Mouse (Mus musculus): ENCODE results near the gene Pbx1. TPM values are rescaled to one million over a fixed set of nuclear protein-coding genes. Genes with fewer than 3 reads are reported as not detected.

The Pbx1 gene
- total RNA-seq, 2 experiments from 2014 or later, result 120 to 123 TPM

DNA sequence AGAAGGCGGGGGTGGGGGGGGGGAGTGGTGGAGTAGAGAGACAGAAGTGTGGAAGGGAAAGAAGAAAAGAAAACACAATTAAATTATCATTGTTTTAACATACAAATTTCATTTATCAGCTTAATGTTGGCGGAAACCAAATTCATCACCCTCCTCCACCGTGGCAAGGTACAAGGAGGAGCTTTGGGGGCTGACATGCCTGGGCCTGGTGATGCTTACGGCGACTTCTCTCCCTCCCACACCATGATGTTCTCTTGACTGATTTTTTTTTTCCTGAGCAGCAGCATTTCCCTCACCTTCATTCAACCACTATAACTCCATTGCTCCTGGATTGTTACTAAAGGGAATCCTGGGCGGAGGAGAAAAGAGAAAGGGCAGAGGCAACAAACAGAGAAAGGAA is 89.8 kb downstream of the Pbx1 start:
- peak overlapping the region; percentile 15; the same call in 1 of the 2 replicates for H3K27ac ChIP-seq
- H3K4me3 ChIP-seq, result no peak overlapping the region
- TF ChIP-seq CTCF (conservative IDR thresholded peaks at IDR 0.05), result no peak
- no peak for DNase-seq (ENCODE audit: low spot score in 2 of 2)

DNA sequence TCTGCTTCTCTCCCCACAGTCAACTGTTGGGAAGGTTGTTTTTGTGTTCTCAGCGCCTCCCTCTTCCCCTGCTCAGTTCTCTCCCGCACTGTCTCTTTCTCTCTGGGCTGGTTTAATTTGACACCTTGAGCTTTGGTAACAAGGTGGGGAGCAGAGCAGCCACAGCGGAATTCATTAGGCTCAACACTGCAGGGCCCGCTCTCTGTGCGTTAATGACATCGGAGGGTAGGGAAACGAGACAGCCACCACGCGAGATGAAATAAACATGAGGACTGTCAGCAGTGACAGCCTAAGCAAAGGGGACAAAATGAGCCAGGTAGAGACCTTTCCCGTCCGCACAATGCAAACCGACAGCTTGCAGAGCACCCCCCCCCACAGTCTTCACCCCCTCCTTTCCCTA is 90.2 kb downstream of the Pbx1 start:
- DNase-seq (ENCODE audit: low spot score in 2 of 2), result no peak

DNA sequence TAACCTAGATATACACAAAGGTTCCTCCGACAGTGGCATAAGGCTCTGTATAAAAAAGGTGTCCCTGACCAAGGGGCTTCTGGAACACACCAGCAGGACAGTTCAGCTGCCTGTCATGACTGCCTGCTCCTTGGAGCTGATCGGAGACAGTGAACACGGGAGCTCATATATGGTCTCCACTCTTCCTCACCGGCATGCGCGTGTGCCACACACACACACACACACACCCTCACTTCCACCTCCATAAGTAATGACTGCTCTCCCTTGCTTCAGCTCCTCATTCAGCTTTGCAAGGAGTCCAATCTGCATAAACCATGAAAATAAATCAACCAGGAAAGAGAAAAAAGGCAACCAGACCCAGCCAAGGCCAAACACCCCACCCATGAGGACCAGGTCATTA is 90.7 kb downstream of the Pbx1 start:
- no peak for TF ChIP-seq CTCF (conservative IDR thresholded peaks at IDR 0.05)
- DNase-seq (ENCODE audit: low spot score in 2 of 2), result no peak
- Histone ChIP-seq H3K4me3 (no peak overlapping the region), H3K27ac (peak overlapping the region; percentile 15; the same call in 1 of the 2 replicates)

More for the DNA sequence above, 90.2 kb downstream of the Pbx1 start:
- H3K4me3 ChIP-seq, result no peak overlapping the region
- no peak for TF ChIP-seq CTCF (conservative IDR thresholded peaks at IDR 0.05)
- peak overlapping the region; percentile 15; the same call in 1 of the 2 replicates for H3K27ac ChIP-seq

DNA sequence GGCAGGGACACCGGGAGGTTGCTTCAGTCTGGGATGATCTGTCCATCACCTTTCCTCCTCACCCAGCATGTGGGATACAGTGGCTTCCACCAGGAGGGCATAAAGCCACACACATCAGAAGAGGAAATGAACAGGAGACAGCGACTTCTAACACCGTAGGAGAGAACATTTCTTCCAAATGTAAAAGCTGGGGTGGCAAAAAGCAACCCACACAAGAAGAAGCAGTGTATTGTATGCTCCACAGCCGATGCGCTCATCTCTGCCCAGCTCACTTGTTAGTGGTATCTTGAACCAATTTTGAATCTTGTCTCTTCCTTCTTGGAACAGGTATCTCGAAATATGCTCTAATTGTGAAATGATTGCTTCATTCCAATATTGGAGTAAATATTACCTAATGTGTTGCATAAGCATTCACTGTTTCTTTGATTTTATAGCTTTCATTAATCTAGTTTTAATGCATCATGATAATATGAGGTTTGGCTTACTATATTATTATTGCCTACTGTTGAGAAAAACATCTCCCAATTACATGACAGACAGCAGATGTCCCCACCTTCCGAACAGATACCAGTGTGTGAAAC is 95.7 kb downstream of the Pbx1 start:
- no peak for DNase-seq (ENCODE audit: low spot score in 2 of 2)
- no peak for TF ChIP-seq CTCF (conservative IDR thresholded peaks at IDR 0.05)
- no peak overlapping the region for H3K4me3 ChIP-seq
- H3K27ac ChIP-seq, result peak overlapping the region; percentile 53; the same call in 1 of the 2 replicates

DNA sequence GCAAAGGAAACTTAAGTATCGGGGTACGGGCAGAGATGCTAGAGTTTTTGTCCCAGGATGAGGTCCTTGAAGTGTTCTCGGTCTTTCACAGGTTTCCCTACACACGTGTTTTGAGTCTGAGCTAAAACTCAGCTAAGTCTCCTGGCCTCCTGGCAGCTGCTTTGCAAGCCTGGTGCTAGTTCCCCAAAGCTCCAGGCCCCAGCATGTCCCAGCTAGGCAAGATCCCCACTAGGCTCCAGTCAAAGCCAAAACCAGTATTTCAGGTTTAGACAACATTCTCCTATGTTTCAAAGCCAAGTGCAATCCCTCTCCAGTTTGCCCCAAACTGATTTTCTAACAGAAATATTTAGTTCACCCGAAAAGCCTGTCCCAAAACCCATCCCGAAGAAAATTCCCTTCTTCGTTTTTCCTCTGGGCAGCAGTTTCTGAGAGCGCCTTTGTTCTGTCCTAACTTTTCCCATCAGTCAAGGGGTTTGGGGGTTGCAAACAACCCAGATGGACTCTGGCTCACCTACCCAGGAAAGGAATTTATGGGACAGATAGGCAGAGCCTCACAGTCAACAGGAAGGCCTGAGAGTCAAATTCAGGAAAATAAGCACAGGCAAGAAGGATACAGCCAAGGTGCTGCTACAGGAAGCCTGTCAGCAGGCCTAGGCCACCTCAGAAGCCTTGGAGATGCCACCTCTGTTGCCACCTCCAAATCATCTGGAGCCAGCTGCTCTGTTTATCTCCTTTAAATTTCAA is 97.1 kb downstream of the Pbx1 start:
- TF ChIP-seq CTCF (conservative IDR thresholded peaks at IDR 0.05), result no peak
- Histone ChIP-seq H3K4me3 (no peak overlapping the region), H3K27ac (no peak overlapping the region)
- DNase-seq (ENCODE audit: low spot score in 2 of 2), result no peak

DNA sequence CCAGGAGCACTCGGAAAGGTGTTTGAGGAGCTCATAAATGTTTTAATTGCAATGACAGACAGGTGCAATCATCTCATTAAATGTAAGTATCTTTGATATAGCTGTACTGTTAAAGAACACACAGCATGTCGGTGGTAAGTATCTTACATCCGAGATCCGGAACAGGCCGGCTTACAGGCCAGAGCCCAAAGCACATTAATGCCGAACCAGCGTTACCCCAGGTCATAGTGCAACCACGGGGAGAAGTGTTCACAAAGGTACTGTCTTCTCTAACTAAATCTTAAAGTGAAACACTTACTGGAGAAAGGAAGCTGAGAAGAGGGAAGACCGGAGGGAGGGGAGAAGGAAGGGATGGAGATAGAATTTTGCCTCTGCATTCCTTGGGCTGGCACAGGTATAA is 100.0 kb downstream of the Pbx1 start:
- DNase-seq (ENCODE audit: low spot score in 2 of 2), result no peak
- H3K27ac ChIP-seq, result no peak overlapping the region
- TF ChIP-seq CTCF (conservative IDR thresholded peaks at IDR 0.05), result no peak
- H3K4me3 ChIP-seq, result no peak overlapping the region

DNA sequence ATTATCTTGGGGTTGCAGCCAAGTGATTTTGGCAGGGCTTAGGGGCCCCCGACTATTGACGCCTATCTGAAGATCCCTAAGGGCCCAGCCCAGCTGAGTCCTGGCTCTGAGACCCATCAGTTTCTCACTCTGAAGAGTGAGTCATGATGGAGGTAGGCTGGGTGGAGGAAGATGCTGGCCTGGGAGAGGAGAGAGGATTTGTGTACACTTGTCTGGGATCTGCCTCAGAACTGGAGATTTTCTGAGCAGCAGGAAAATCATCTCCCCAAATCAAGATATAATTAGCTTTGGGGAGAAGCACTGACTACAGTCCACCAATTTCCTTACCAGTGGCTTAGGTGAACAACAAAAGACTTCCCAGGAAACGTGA is 103.8 kb downstream of the Pbx1 start:
- H3K4me3 ChIP-seq, result no peak overlapping the region
- no peak for DNase-seq (ENCODE audit: low spot score in 2 of 2)
- no peak for TF ChIP-seq CTCF (conservative IDR thresholded peaks at IDR 0.05)
- H3K27ac ChIP-seq, result 0 out of 2 replicates have a peak overlapping the region, but pooled peaks have one; percentile 5

DNA sequence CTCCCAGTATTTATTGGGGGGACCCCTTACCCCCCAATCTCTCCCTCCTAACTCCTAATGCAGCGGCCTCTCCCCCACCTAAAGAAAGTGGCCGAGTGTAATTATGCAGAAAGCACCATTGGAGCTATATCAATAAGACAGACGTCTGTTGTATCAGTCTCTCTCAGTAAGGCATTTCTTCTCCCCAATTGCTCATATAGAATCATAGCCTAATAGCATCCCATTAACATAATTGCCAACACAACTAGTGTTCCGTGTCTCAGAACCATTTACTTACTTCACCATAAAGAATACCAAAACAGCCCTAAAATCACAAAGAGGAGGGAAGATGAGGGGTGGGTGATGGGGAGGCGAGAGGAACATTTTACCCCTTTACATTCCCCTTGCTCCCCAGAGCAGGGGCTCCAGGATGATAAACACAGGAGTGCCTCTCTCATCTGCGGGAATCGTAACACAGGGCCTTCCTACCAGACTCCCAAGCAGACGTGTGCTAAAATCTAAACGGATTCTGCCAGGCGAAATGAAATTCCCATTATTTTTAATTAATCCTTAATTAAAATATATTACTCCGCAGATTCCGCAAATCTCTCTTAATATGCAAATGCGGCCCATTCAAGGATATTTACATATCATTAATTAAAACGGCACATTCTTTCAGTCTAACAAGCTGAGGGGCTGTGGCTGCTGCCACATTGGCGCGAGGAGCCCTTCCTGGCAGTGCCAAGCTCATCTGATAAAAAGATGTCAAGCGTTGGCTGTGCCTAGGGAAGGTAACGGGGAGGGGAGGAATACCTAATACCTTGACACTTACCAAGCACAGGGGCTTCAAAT is 104.5 kb downstream of the Pbx1 start:
- Histone ChIP-seq H3K4me3 (no peak overlapping the region), H3K27ac (0 out of 2 replicates have a peak overlapping the region, but pooled peaks have one; percentile 5)
- TF ChIP-seq CTCF (conservative IDR thresholded peaks at IDR 0.05), result no peak
- no peak for DNase-seq (ENCODE audit: low spot score in 2 of 2)

DNA sequence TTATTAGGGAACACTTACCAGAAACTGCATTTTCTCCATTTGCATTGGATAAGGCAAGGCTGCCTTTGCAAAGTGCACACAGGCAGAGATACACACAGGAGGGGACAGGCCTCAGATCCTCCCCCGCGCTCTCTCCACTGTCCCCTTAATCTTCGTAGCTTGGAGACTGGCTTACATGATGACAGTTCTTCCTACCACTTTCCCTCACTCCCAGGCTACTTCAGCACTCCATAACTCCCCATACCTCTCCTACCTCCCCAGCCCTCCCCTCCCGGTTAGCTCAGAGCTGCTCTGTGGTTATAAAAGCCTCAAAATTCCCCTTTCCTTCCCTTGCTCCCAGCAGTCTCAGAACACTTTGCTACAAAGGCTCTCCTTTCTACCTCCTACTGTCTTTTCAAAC is 106.3 kb downstream of the Pbx1 start:
- no peak overlapping the region for H3K27ac ChIP-seq
- no peak for DNase-seq (ENCODE audit: low spot score in 2 of 2)
- H3K4me3 ChIP-seq, result no peak overlapping the region
- TF ChIP-seq CTCF (conservative IDR thresholded peaks at IDR 0.05), result no peak

DNA sequence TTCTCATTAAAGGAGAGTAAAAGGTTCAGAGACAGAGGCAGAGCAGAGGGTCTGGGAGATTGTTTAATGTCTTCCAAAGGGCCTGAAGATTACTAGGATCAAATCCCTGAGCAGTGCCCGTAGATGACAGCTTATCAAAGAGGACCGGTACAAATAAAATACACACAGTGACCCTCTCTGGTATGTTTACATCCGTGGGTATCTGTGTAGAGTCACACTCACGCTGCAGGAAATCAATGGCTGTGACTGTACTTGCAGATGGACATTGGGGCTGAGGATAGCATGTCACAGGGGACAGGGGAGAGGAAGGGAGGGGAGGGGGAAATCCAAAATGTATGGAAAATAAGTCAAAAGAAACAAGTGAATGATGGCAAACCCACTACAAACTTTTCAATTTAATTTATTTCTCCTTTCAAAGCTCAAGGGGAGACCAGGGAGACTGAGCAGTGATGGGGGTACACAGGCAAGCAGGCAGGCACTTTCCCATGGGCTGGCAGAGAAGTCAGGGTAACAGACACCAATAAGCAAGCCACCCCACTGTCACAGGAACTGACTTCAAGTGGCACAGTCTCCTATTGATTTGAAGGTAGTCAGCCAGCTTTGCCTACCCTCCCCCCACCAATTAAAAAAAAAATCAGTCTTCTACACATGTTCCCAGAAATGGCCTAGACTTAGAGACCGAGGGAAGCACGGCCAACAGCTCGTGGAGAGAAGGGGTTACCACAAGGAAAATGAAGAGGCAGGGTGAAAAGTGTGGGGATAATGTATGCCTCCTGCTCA is 107.6 kb downstream of the Pbx1 start:
- no peak for DNase-seq (ENCODE audit: low spot score in 2 of 2)
- TF ChIP-seq CTCF (conservative IDR thresholded peaks at IDR 0.05), result no peak
- no peak overlapping the region for H3K4me3 ChIP-seq
- no peak overlapping the region for H3K27ac ChIP-seq

DNA sequence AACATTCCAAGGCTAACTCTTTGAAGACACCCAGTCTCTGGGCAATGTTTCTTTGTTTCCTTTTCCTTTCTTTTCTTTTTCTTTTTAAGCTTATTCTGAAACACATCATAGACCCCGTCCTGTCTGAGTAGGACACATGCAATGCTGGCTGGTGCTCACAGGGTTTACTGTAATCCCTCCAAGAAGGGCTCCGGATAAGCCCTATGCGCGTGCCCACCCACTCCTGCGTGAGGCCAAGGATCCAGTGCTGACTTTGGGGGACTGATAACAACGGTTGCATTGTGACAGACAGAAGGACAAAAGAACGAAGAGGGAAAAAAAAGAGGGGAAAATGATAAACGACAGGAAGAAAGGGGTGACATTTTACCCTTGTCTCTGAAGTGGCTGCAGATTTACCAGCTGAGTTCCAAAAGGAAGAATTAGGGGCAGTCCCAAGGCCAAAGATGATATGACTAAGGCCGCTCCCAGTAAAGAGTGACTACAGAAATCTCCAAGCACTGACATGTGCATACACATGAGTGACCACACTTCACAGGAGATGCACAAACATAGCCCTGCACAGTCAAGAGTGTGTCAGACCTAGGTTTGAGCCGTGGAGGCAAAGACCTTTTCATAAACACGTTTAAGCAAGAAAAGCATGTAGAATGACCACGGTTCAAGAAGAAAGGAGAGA is 108.5 kb downstream of the Pbx1 start:
- Histone ChIP-seq H3K27ac (no peak overlapping the region), H3K4me3 (no peak overlapping the region)
- no peak for TF ChIP-seq CTCF (conservative IDR thresholded peaks at IDR 0.05)
- DNase-seq (ENCODE audit: low spot score in 2 of 2), result no peak

DNA sequence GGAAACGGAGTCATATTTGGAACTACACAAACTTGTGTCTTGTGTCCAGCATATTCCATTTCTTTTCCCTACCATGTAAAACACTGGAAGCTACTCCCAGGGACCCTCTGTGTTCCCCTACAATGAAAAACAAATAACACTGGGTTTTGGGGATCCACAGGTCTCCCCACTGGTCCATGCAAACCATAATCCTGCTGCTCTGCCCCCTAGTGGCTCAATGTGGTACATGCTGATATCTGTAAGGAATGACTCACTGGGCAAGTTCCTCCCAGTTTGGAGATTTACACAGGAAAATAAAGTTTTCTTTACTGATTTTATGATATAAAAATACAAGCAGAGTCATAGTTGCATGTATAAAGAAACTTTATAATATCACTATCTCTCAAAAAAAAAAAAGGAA is 109.2 kb downstream of the Pbx1 start:
- DNase-seq (ENCODE audit: low spot score in 2 of 2), result peak in 1 of 2 experiments; percentile 63
- Histone ChIP-seq H3K27ac (no peak overlapping the region), H3K4me3 (no peak overlapping the region)
- TF ChIP-seq CTCF (conservative IDR thresholded peaks at IDR 0.05), result peak; percentile 89
